Mouse (Mus musculus) liver, adult 2 months (tissue): ENCODE results near the gene Slc5a5.

Source experiments
- CTCF ChIP-seq: fragments of 200-500 bp; IDR thresholded peaks from 2 replicates; pipeline ENCODE4 v1.5.1; 2011; ENCODE audit warnings: low read depth, low read length, control low read depth
- POLR2A ChIP-seq: fragments of 200-500 bp; IDR thresholded peaks from 2 replicates; pipeline ENCODE4 v1.6.1; 2011; ENCODE audit warnings: low read length, control low read depth; ENCODE audit not compliant: insufficient read depth; ENCODE audit errors: extremely low read depth

DNA sequence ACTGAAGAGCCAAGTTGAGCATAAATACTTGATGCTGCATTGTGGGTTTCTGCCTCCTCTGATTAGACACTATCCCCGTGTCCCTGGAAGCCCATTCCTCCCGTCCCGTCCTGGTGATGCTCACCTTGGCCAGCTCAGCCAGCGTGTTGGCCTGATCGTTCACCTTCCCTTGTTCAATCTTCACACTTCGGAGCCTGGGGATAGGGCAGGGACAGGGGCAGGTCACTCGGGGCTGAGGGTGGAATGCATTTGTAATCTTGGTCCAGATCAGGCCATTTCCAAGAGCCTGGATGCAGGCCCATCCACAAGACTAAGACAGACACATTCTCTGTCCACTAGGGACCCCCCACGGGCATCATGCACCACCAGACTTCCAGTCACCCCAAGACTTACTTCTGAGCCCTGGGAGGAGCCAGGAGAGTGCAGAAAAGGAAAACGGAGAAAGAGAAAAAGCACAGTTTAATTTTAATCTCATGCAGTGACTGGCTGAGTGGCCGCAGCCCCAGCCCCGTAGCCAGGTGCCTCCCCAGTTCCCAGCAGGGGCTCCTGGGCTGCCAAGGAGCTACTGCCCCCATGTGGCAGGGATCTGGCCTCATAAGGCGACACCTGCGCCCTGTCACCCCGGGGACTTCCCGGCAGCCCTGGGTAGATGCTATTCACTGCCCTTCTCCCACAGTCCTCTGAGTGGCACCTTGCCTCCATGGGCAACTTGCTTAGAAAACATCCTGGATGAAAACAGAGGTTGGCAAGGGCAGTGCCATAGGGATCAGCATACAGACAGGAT, 46.0 kb downstream of the Slc5a5 start:
- TF ChIP-seq CTCF (peak; percentile 24; the same call in 1 of the 2 replicates), POLR2A (no peak)
